Mouse (Mus musculus) kidney, adult 2 months (tissue): Measurements from ENCODE around the gene Mgat4a. TPM values are rescaled to one million over a fixed set of nuclear protein-coding genes. Genes with fewer than 3 reads are reported as not detected.
A peak's percentile ranks its signal among the peaks of the same experiment; 100 is the strongest.

Experiments
- DNase-seq: peaks from one replicate; pipeline ENCODE4 v3.0.0; 2021
- H3K27ac ChIP-seq: fragments of 200-500 bp; 2 replicates; pipeline ENCODE4 v1.5.1; 2012; ENCODE audit warnings: low read depth, low read length, control low read depth, inconsistent platforms; ENCODE audit not compliant: insufficient read depth
- H3K27me3 ChIP-seq: fragments of 200-500 bp; replicated peaks from 2 replicates; pipeline ENCODE4 v1.6.1; 2012; ENCODE audit warnings: mild to moderate bottlenecking, moderate library complexity, low read length, inconsistent platforms; ENCODE audit not compliant: control insufficient read depth, insufficient read depth
- H3K36me3 ChIP-seq: fragments of 200-500 bp; 2 replicates; pipeline ENCODE4 v1.6.1; 2012; ENCODE audit warnings: mild to moderate bottlenecking, moderate library complexity, low read length, inconsistent platforms; ENCODE audit not compliant: control insufficient read depth, insufficient read depth
- H3K4me1 ChIP-seq: fragments of 200-500 bp; 2 replicates; pipeline ENCODE4 v1.6.1; 2011; ENCODE audit warnings: low read length; ENCODE audit not compliant: control insufficient read depth, insufficient read depth
- H3K4me3 ChIP-seq: fragments of 200-500 bp; 2 replicates; pipeline ENCODE4 v1.5.1; 2011; ENCODE audit warnings: mild to moderate bottlenecking, low read depth, low read length, control low read depth; ENCODE audit not compliant: insufficient read depth
- CTCF ChIP-seq: fragments of 200-500 bp; conservative IDR thresholded peaks from 2 replicates; pipeline ENCODE4 v1.5.1; 2011; ENCODE audit warnings: low read depth, mild to moderate bottlenecking, control low read depth, low read length, moderate library complexity, mixed read lengths; ENCODE audit not compliant: insufficient read depth, insufficient read length
- POLR2A ChIP-seq: fragments of 200-500 bp; IDR thresholded peaks from one replicate; pipeline ENCODE4 v1.6.1; 2011; ENCODE audit warnings: low read depth, low read length, control low read depth
- whole genome bisulfite sequencing: fragments of 180-500 bp; shearing (Covaris S2); methylation state at CpG from one replicate; pipeline ENCODE4 v1.1.7; 2018; 5-methylcytosine and 5-hydroxymethylcytosine counted together
- polyA plus RNA-seq: library from polyadenylated mRNA; depleted of rRNA; stranded (reverse); fragments of >200 nt; gene quantifications from 2 replicates; pipeline ENCODE4 v1.2.3, GENCODE M21; 2012

The Mgat4a gene
- polyA plus RNA-seq, 1 experiment, result 12.8 TPM

GRCm38 (mm10) chr1:37544251-37544650 lies 3.4 kb upstream of the Mgat4a start:
- Histone ChIP-seq H3K27ac (no peak overlapping the region), H3K27me3 (no peaks in the 10 kb centered on the region), H3K4me1 (no peaks in the 10 kb centered on the region; the same call in 1 of the 2 replicates), H3K4me3 (no peak overlapping the region), H3K36me3 (no peaks in the 10 kb centered on the region)
- TF ChIP-seq POLR2A (no peak), CTCF (no peak)
- DNase-seq, result no peak
- WGBS, result 39% methylated on average over 9 of the region's 9 CpGs

GRCm38 (mm10) chr1:37543057-37543456 lies 2.2 kb upstream of the Mgat4a start:
- 47% methylated on average over 1 of the region's 1 CpGs for WGBS
- no peak overlapping the region for H3K27ac ChIP-seq
- DNase-seq, result no peak
- no peaks in the 10 kb centered on the region; the same call in 1 of the 2 replicates for H3K27me3 ChIP-seq
- H3K4me3 ChIP-seq, result no peak overlapping the region
- no peak for TF ChIP-seq CTCF
- TF ChIP-seq POLR2A, result no peak
- H3K4me1 ChIP-seq, result no peaks in the 10 kb centered on the region; the same call in 1 of the 2 replicates
- H3K36me3 ChIP-seq, result no peaks in the 10 kb centered on the region

GRCm38 (mm10) chr1:37539968-37540809 lies 627 bp downstream of the Mgat4a start:
- H3K4me1 ChIP-seq, result peaks cover 2% of the 10 kb centered on the region; the same call in 1 of the 2 replicates
- no peak for DNase-seq
- peak overlapping the region; percentile 68 for H3K4me3 ChIP-seq
- no peak overlapping the region for H3K27ac ChIP-seq
- WGBS, result 5% methylated on average over 47 of the region's 47 CpGs
- no peaks in the 10 kb centered on the region for H3K36me3 ChIP-seq
- no peaks in the 10 kb centered on the region; the same call in 1 of the 2 replicates for H3K27me3 ChIP-seq
- no peak for TF ChIP-seq CTCF
- TF ChIP-seq POLR2A, result no peak

GRCm38 (mm10) chr1:37534532-37535108 lies 6.2 kb downstream of the Mgat4a start:
- 46% methylated on average over 5 of the region's 5 CpGs for WGBS
- Histone ChIP-seq H3K36me3 (no peaks in the 10 kb centered on the region), H3K27ac (no peak overlapping the region), H3K4me3 (no peak overlapping the region), H3K27me3 (no peaks in the 10 kb centered on the region; the same call in 1 of the 2 replicates), H3K4me1 (0 out of 2 replicates have a peak, but pooled peaks cover 2% of the 10 kb centered on the region)
- TF ChIP-seq POLR2A (no peak), CTCF (no peak)
- no peak for DNase-seq

GRCm38 (mm10) chr1:37533181-37533580 lies 7.6 kb downstream of the Mgat4a start:
- H3K4me1 ChIP-seq, result 0 out of 2 replicates have a peak, but pooled peaks cover 2% of the 10 kb centered on the region
- H3K27ac ChIP-seq, result no peak overlapping the region
- H3K4me3 ChIP-seq, result no peak overlapping the region
- WGBS, result 89% methylated on average over 7 of the region's 7 CpGs
- no peak for TF ChIP-seq POLR2A
- no peak for TF ChIP-seq CTCF
- no peaks in the 10 kb centered on the region for H3K36me3 ChIP-seq
- no peak for DNase-seq
- H3K27me3 ChIP-seq, result no peaks in the 10 kb centered on the region; the same call in 1 of the 2 replicates

GRCm38 (mm10) chr1:37532533-37532840 lies 8.3 kb downstream of the Mgat4a start:
- no peak for DNase-seq
- no peak overlapping the region for H3K4me3 ChIP-seq
- no peaks in the 10 kb centered on the region for H3K4me1 ChIP-seq
- H3K27ac ChIP-seq, result no peak overlapping the region
- no peaks in the 10 kb centered on the region for H3K27me3 ChIP-seq
- no peak for TF ChIP-seq POLR2A
- TF ChIP-seq CTCF, result no peak
- no peaks in the 10 kb centered on the region for H3K36me3 ChIP-seq
- WGBS, result 82% methylated on average over 6 of the region's 6 CpGs
